Mouse (Mus musculus): ENCODE results near the gene Gm5737. TPM values are rescaled to one million over a fixed set of nuclear protein-coding genes. Genes with fewer than 3 reads are reported as not detected.

Gene Gm5737
- polyA plus RNA-seq, 1 experiment from 2014 or later = not detected

GRCm38 (mm10) chr7:120870431-120871008 lies 58.4 kb downstream of the Gm5737 start:
- Histone ChIP-seq H3K9me3 (ENCODE audit: low read length) (no peaks in the 10 kb centered on the region), H3K4me1 (ENCODE audit: insufficient read depth, low read length) (peaks cover 13% of the 10 kb centered on the region), H3K9ac (replicated peaks; ENCODE audit: low read length) (no peak overlapping the region), H3K36me3 (ENCODE audit: insufficient read depth, low read length) (no peaks in the 10 kb centered on the region), H3K4me2 (replicated peaks; ENCODE audit: low read depth, low read length) (no peak overlapping the region), H3K27ac (ENCODE audit: low read length) (peak overlapping the region; percentile 29), H3K4me3 (ENCODE audit: low read length) (no peak overlapping the region), H3K27me3 (ENCODE audit: insufficient read depth, low read length) (no peaks in the 10 kb centered on the region)
- ATAC-seq (ENCODE audit: low FRiP score, low TSS enrichment) = no peak
- WGBS = 73% methylated on average over 5 of the region's 5 CpGs

- no peak overlapping the region for H3K4me2 ChIP-seq (replicated peaks; ENCODE audit: low read depth, low read length)
- H3K27me3 ChIP-seq (ENCODE audit: insufficient read depth, low read length) = no peaks in the 10 kb centered on the region
- H3K4me1 ChIP-seq (ENCODE audit: insufficient read depth, low read length) = peaks cover 6% of the 10 kb centered on the region; the same call in 1 of the 2 replicates
- no peak overlapping the region for H3K4me3 ChIP-seq (ENCODE audit: low read length)
- WGBS = 72% methylated on average over 12 of the region's 12 CpGs
- H3K9me3 ChIP-seq (ENCODE audit: low read length) = no peaks in the 10 kb centered on the region
- H3K27ac ChIP-seq (ENCODE audit: low read length) = no peak overlapping the region
- H3K36me3 ChIP-seq (ENCODE audit: insufficient read depth, low read length) = no peaks in the 10 kb centered on the region
- no peak for ATAC-seq (ENCODE audit: low FRiP score, low TSS enrichment)
- H3K9ac ChIP-seq (replicated peaks; ENCODE audit: low read length) = no peak overlapping the region
Observed at GRCm38 (mm10) chr7:120873083-120873482, 60.9 kb downstream of the Gm5737 start.

- WGBS = 92% methylated on average over 3 of the region's 3 CpGs
- H3K36me3 ChIP-seq (ENCODE audit: insufficient read depth, low read length) = no peaks in the 10 kb centered on the region
- H3K27ac ChIP-seq (ENCODE audit: low read length) = no peak overlapping the region
- 0 out of 2 replicates have a peak, but pooled peaks cover 6% of the 10 kb centered on the region for H3K4me1 ChIP-seq (ENCODE audit: insufficient read depth, low read length)
- H3K9me3 ChIP-seq (ENCODE audit: low read length) = no peaks in the 10 kb centered on the region
- no peak overlapping the region for H3K9ac ChIP-seq (replicated peaks; ENCODE audit: low read length)
- no peak for ATAC-seq (ENCODE audit: low FRiP score, low TSS enrichment)
- H3K27me3 ChIP-seq (ENCODE audit: insufficient read depth, low read length) = no peaks in the 10 kb centered on the region
- H3K4me3 ChIP-seq (ENCODE audit: low read length) = no peak overlapping the region
- H3K4me2 ChIP-seq (replicated peaks; ENCODE audit: low read depth, low read length) = no peak overlapping the region
Observed at GRCm38 (mm10) chr7:120874021-120874420, 61.9 kb downstream of the Gm5737 start.

DNA sequence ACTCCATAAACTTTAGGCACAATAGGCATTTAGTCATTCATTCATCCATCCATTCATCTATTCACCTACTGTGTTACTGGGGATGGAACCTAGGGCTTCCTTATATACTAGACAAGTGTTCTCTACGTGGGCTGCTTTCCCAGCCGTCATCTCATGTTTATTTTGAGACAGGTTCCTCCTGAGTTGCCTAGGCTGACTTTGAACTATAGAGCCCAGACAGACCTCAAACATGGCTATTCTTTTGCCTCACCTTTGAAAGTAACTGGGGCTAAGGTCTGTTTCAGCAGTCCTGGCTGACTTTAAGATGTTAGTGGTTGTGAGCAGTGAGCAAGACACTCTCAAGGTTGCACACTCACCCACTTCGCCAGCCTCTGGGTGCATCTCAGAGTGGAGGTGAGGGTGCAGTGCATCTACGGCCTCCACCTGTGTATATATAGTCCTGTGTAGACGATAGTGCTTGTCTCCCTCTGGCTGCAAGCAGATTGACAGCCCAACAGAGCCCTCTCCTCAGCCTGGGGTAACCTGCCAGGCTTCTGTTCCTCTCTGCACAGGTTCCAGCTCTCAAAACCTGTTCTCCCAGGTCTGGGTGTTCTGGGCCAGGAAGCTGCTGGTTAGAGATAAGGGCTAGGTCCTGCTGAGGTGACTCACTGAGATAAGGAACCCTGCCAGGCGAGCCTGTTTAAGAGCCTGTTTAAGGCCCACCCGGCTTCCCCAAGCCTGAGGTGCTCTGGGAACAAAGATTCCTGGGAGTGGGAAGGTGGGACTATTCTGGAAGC lies 62.8 kb downstream of the Gm5737 start:
- Histone ChIP-seq H3K27me3 (ENCODE audit: insufficient read depth, low read length) (no peaks in the 10 kb centered on the region), H3K9me3 (ENCODE audit: low read length) (no peaks in the 10 kb centered on the region), H3K36me3 (ENCODE audit: insufficient read depth, low read length) (no peaks in the 10 kb centered on the region), H3K9ac (replicated peaks; ENCODE audit: low read length) (no peak overlapping the region), H3K4me3 (ENCODE audit: low read length) (no peak overlapping the region), H3K4me2 (replicated peaks; ENCODE audit: low read depth, low read length) (no peak overlapping the region), H3K27ac (ENCODE audit: low read length) (peak overlapping the region; percentile 63), H3K4me1 (ENCODE audit: insufficient read depth, low read length) (no peaks in the 10 kb centered on the region)
- peak; percentile 72 for ATAC-seq (ENCODE audit: low FRiP score, low TSS enrichment)
- 68% methylated on average over 7 of the region's 7 CpGs for WGBS

DNA sequence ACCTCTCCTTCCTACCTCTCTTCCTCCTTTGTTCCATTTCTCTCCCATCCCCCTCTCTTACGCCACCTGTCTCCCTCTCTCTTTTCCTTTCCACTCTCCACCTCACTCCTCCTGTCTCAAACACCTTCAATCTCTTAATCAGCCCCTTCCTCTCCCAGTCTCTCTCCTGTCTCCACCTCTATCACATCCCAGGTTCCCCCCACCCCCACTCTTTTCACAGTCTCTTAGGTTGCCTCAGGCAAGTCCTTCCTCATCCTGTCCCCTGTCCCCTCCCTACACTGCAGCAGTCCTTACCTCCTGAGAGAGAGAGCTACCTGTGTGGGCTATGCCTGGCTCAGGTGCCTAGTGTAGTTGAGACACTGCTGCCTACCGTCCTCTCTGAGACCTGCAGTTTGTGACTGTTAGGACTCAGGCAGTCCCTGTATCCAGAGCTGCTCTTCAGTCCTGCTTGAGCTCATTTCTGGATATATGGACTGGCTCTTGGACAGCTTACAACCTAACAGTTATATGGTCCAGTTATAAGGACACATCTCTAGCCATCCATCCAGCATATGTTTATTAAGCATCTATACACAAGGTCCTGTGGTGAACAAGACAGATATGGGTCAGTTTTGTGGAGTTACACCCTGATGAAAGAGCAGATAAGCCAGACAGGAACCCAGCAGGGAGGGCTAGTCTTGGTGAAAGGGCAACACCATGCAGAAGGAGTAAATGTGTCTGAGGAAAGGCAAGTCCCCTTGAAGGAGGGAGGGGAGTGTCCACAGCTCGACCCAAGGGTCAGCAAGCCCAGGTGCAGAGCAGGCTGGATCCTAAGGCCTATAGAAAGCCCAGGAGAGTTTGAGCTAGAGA lies 63.6 kb downstream of the Gm5737 start:
- H3K36me3 ChIP-seq (ENCODE audit: insufficient read depth, low read length) = peaks cover 4% of the 10 kb centered on the region; the same call in 1 of the 2 replicates

DNA sequence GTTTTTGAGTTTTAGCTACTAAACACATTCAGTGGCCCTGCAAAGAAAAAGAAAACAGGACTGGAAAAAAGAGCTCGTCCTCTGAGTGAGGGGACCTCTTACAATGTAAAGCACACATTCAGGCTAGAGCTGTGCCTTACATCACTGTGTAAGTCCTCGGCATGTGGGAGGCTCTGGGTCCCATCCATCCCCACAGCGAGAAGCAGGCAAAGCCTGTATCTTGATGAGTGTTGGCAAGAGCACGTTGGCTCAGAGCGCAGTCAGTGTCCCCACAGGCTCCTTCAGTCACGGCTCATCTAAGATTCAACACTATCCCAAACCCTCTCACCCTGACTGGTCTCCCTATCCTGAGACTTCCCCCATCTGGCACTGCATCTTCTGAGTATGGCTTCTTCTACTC lies 66.1 kb downstream of the Gm5737 start:
- Histone ChIP-seq H3K9me3 (ENCODE audit: low read length) (no peaks in the 10 kb centered on the region), H3K9ac (replicated peaks; ENCODE audit: low read length) (no peak overlapping the region), H3K4me2 (replicated peaks; ENCODE audit: low read depth, low read length) (no peak overlapping the region), H3K4me1 (ENCODE audit: insufficient read depth, low read length) (no peaks in the 10 kb centered on the region), H3K27ac (ENCODE audit: low read length) (no peak overlapping the region), H3K36me3 (ENCODE audit: insufficient read depth, low read length) (peaks cover 7% of the 10 kb centered on the region; the same call in 1 of the 2 replicates), H3K4me3 (ENCODE audit: low read length) (no peak overlapping the region), H3K27me3 (ENCODE audit: insufficient read depth, low read length) (no peaks in the 10 kb centered on the region)
- 80% methylated on average over 6 of the region's 6 CpGs for WGBS
- no peak for ATAC-seq (ENCODE audit: low FRiP score, low TSS enrichment)

More for the DNA sequence above, 63.6 kb downstream of the Gm5737 start:
- no peaks in the 10 kb centered on the region for H3K27me3 ChIP-seq (ENCODE audit: insufficient read depth, low read length)
- peak overlapping the region; percentile 63 for H3K27ac ChIP-seq (ENCODE audit: low read length)
- no peaks in the 10 kb centered on the region for H3K9me3 ChIP-seq (ENCODE audit: low read length)
- no peak overlapping the region for H3K4me2 ChIP-seq (replicated peaks; ENCODE audit: low read depth, low read length)
- no peaks in the 10 kb centered on the region for H3K4me1 ChIP-seq (ENCODE audit: insufficient read depth, low read length)
- H3K9ac ChIP-seq (replicated peaks; ENCODE audit: low read length) = peak overlapping the region; percentile 31; the same call in 1 of the 2 replicates
- no peak overlapping the region for H3K4me3 ChIP-seq (ENCODE audit: low read length)
- 56% methylated on average over 3 of the region's 3 CpGs for WGBS
- peak; percentile 60 for ATAC-seq (ENCODE audit: low FRiP score, low TSS enrichment)

GRCm38 (mm10) chr7:120879972-120880371 lies 67.8 kb downstream of the Gm5737 start:
- Histone ChIP-seq H3K4me2 (replicated peaks; ENCODE audit: low read depth, low read length) (no peak overlapping the region), H3K36me3 (ENCODE audit: insufficient read depth, low read length) (peaks cover 18% of the 10 kb centered on the region), H3K4me3 (ENCODE audit: low read length) (no peak overlapping the region), H3K27ac (ENCODE audit: low read length) (no peak overlapping the region), H3K4me1 (ENCODE audit: insufficient read depth, low read length) (no peaks in the 10 kb centered on the region), H3K27me3 (ENCODE audit: insufficient read depth, low read length) (no peaks in the 10 kb centered on the region), H3K9ac (replicated peaks; ENCODE audit: low read length) (no peak overlapping the region), H3K9me3 (ENCODE audit: low read length) (0 out of 2 replicates have a peak, but pooled peaks cover 4% of the 10 kb centered on the region)
- ATAC-seq (ENCODE audit: low FRiP score, low TSS enrichment) = no peak
- WGBS = 95% methylated on average over 3 of the region's 3 CpGs

DNA sequence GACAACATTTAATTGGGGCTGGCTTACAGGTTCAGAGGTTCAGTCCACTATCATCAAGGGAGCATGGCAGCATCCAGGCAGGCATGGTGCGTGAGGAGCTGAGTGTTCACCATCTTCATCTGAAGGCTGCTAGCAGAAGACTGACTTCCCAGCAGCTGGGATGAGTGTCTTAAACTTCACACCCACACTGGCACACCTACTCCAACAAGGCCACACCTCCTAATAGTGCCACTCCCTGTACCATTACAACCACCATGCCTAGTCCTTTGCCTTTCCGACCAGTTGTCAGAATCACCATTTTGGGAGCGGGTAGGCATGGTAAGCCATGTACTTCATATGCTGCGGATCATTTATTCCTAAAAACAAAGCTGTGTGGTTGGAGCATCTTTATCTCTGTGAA lies 68.6 kb downstream of the Gm5737 start:
- H3K27ac ChIP-seq (ENCODE audit: low read length) = no peak overlapping the region
- H3K27me3 ChIP-seq (ENCODE audit: insufficient read depth, low read length) = no peaks in the 10 kb centered on the region
- H3K9me3 ChIP-seq (ENCODE audit: low read length) = 0 out of 2 replicates have a peak, but pooled peaks cover 4% of the 10 kb centered on the region
- no peaks in the 10 kb centered on the region for H3K4me1 ChIP-seq (ENCODE audit: insufficient read depth, low read length)
- no peak overlapping the region for H3K4me3 ChIP-seq (ENCODE audit: low read length)
- 95% methylated on average over 4 of the region's 4 CpGs for WGBS
- no peak overlapping the region for H3K9ac ChIP-seq (replicated peaks; ENCODE audit: low read length)
- no peak overlapping the region for H3K4me2 ChIP-seq (replicated peaks; ENCODE audit: low read depth, low read length)
- peaks cover 18% of the 10 kb centered on the region for H3K36me3 ChIP-seq (ENCODE audit: insufficient read depth, low read length)
- ATAC-seq (ENCODE audit: low FRiP score, low TSS enrichment) = no peak
